Mouse (Mus musculus) ovary, postnatal 10 days (tissue): ENCODE measurements at regions not wholly inside any gene's neighbourhood (a gene's known extent, or its start where the extent isn't known, plus 50 kb on each side); places are given as distances from the start of the nearest gene placed in this dataset.
"Not testable (repeated sequence)": the region's sequence is repeated elsewhere in the genome, so short reads cannot be mapped to it uniquely, and the experiment has no call there.

Experiments
- DNase-seq: peaks from one replicate; pipeline ENCODE4 v3.0.0; 2022; ENCODE audit warnings: low spot score

GRCm38 (mm10) chr4:145774241-145774761 is 94.3 kb upstream of the Zfp986 start:
- peak; percentile 48 for DNase-seq

- DNase-seq, result not testable (repeated sequence)
Observed at GRCm38 (mm10) chr4:145774884-145775283, 93.7 kb upstream of the Zfp986 start.

GRCm38 (mm10) chr4:145776531-145776930 is 92.1 kb upstream of the Zfp986 start:
- DNase-seq, result not testable (repeated sequence)

- DNase-seq, result not testable (repeated sequence)
Observed at GRCm38 (mm10) chr4:145781281-145781896, 87.2 kb upstream of the Zfp986 start.

GRCm38 (mm10) chr4:145814674-145815073 is 53.9 kb upstream of the Zfp986 start:
- DNase-seq, result not testable (repeated sequence)
